Mouse (Mus musculus) liver, embryonic 12.5 days (tissue): ENCODE measurements at regions not wholly inside any gene's neighbourhood (a gene's known extent, or its start where the extent isn't known, plus 50 kb on each side); places are given as distances from the start of the nearest gene placed in this dataset.
A peak's percentile ranks its signal among the peaks of the same experiment; 100 is the strongest.

Experiments used
- ATAC-seq: fragments of 200-750 bp; cut with Nextera tagmentation; 2 replicates; pipeline ENCODE4 v1.8.0; 2017; ENCODE audit warnings: moderate number of reproducible peaks, mild to moderate bottlenecking, moderate library complexity
- H3K27ac ChIP-seq: fragments of 300-500 bp; sonication (generic); 2 replicates; pipeline ENCODE4 v1.5.1; 2016; ENCODE audit warnings: mild to moderate bottlenecking
- H3K27me3 ChIP-seq: fragments of 300-500 bp; sonication (generic); replicated peaks from 2 replicates; pipeline ENCODE4 v1.6.1; 2016; ENCODE audit warnings: mild to moderate bottlenecking, moderate library complexity
- H3K36me3 ChIP-seq: fragments of 300-500 bp; sonication (generic); 2 replicates; pipeline ENCODE4 v1.6.1; 2016; ENCODE audit warnings: mild to moderate bottlenecking, moderate library complexity
- H3K4me1 ChIP-seq: fragments of 300-500 bp; sonication (generic); 2 replicates; pipeline ENCODE4 v1.6.1; 2016
- H3K4me2 ChIP-seq: fragments of 300-500 bp; sonication (generic); 2 replicates; pipeline ENCODE4 v1.6.1; 2016; ENCODE audit warnings: mild to moderate bottlenecking, moderate library complexity
- H3K4me3 ChIP-seq: fragments of 300-500 bp; sonication (generic); 2 replicates; pipeline ENCODE4 v1.5.1; 2016; ENCODE audit warnings: mild to moderate bottlenecking, moderate library complexity
- H3K9ac ChIP-seq: fragments of 300-500 bp; sonication (generic); 2 replicates; pipeline ENCODE4 v1.6.1; 2016; ENCODE audit warnings: mild to moderate bottlenecking, moderate library complexity
- H3K9me3 ChIP-seq: fragments of 300-500 bp; sonication (generic); replicated peaks from 2 replicates; pipeline ENCODE4 v1.6.1; 2016; ENCODE audit warnings: mild to moderate bottlenecking, moderate library complexity
- WGBS: fragments of 180-500 bp; shearing (Covaris S2); methylation state at CpG from one replicate; pipeline ENCODE4 v1.1.7; 2016; ENCODE audit not compliant: insufficient replicate concordance; 5-methylcytosine and 5-hydroxymethylcytosine counted together

- Histone ChIP-seq H3K4me3 (peak overlapping the region; percentile 56), H3K36me3 (no peaks in the 10 kb centered on the region), H3K4me2 (peak overlapping the region; percentile 76), H3K9ac (peak overlapping the region; percentile 54; the same call in 1 of the 2 replicates), H3K27ac (no peak overlapping the region), H3K27me3 (peaks cover 51% of the 10 kb centered on the region), H3K4me1 (peaks cover 14% of the 10 kb centered on the region), H3K9me3 (no peaks in the 10 kb centered on the region)
- WGBS, result 2% methylated on average over 40 of the region's 40 CpGs
- peak; percentile 66 for ATAC-seq
Measured at GRCm38 (mm10) chr4:89524260-89525200, 154.7 kb upstream of the Dmrta1 start.

DNA sequence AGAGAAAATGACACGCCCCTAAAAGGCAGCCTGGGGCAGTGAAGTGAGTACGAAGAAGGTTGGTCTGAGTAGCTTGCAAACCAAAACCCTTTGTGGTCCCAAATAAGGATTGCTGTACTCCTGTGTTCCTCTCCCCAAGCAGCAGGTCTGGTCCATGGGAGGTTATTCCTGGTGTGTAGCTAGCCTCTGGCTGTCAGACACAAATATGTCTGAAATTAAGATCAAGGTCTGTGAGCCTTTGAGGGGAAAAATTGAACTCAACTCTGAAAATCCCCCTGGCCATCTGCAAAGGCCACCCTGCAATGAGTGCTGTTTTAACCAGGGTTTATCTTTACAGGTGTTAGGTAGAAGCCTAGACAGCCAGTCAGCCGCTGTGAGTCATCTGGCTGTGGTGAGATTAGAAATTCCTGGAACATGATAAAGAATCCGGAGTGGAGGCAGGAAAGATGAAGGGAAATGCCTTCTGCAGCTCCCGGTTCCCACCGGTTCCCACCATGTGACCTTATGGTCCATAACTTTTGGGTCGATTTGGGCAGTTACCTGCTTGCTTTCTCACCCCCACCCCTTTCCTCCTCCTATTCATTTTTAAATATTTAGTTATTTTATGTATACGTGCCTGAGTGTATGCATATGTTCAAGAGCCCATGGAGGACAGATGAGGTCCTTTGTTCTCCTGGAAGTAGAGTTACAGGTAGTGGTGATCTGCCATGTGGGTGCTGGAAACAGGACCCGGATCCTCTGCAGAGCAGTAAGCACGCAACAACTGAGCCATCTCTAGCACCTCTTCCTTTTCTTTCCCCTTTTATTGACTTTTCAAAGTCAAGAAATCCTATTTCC, 155.6 kb upstream of the Dmrta1 start:
- ATAC-seq, result peak; percentile 80
- Histone ChIP-seq H3K27me3 (peaks cover 53% of the 10 kb centered on the region), H3K27ac (no peak overlapping the region), H3K4me3 (peak overlapping the region; percentile 56), H3K4me2 (peak overlapping the region; percentile 76), H3K4me1 (peaks cover 14% of the 10 kb centered on the region), H3K9me3 (no peaks in the 10 kb centered on the region), H3K36me3 (no peaks in the 10 kb centered on the region), H3K9ac (no peak overlapping the region; the same call in 1 of the 2 replicates)
- WGBS, result 8% methylated on average over 10 of the region's 10 CpGs

- ATAC-seq, result no peak
- Histone ChIP-seq H3K4me3 (no peak overlapping the region), H3K9ac (no peak overlapping the region), H3K4me1 (no peaks in the 10 kb centered on the region), H3K9me3 (no peaks in the 10 kb centered on the region), H3K36me3 (no peaks in the 10 kb centered on the region), H3K27ac (no peak overlapping the region), H3K27me3 (peaks cover 19% of the 10 kb centered on the region), H3K4me2 (no peak overlapping the region)
- WGBS, result 56% methylated on average over 3 of the region's 3 CpGs
Measured at GRCm38 (mm10) chr4:89518027-89518426, 161.2 kb upstream of the Dmrta1 start.

DNA sequence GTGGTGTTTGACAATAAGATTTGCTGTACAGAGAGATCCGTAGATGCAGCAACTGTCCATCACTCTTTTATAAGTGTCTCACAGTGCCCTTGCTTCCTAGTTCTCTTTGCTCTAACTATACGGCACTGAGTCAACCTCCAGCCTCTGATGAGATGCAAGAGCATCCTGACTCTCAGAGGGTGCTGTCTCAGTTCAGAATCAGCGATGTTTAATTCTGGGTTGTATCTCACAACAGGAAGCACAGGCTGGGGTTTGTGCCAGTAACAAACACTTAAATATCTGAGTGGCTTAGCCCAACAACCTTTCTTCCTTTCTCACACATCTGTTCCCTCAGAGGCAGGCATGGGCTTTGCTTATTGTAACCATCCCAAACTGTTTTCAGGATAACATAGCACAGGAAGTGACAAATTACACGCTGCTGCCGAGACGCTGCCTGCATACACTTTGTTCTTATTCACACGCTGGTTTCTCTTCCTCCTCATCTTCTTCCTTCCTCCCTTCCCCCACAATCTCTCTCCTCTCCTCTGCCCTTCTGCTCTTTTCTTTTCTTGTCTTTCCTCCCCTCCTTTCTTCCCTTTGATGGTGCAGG, 163.3 kb upstream of the Dmrta1 start:
- Histone ChIP-seq H3K27me3 (peaks cover 10% of the 10 kb centered on the region), H3K4me1 (peaks cover 16% of the 10 kb centered on the region), H3K36me3 (no peaks in the 10 kb centered on the region), H3K9ac (no peak overlapping the region), H3K27ac (no peak overlapping the region), H3K4me2 (no peak overlapping the region), H3K4me3 (no peak overlapping the region), H3K9me3 (no peaks in the 10 kb centered on the region)
- WGBS, result 23% methylated on average over 7 of the region's 7 CpGs
- no peak for ATAC-seq

- no peak overlapping the region for H3K9ac ChIP-seq
- ATAC-seq, result no peak
- H3K36me3 ChIP-seq, result no peaks in the 10 kb centered on the region
- no peak overlapping the region for H3K4me2 ChIP-seq
- peaks cover 24% of the 10 kb centered on the region for H3K4me1 ChIP-seq
- no peak overlapping the region for H3K27ac ChIP-seq
- WGBS, result 49% methylated on average over 7 of the region's 7 CpGs
- no peaks in the 10 kb centered on the region for H3K9me3 ChIP-seq
- no peak overlapping the region for H3K4me3 ChIP-seq
- H3K27me3 ChIP-seq, result peaks cover 6% of the 10 kb centered on the region
Measured at GRCm38 (mm10) chr4:89514981-89515380, 164.3 kb upstream of the Dmrta1 start.

DNA sequence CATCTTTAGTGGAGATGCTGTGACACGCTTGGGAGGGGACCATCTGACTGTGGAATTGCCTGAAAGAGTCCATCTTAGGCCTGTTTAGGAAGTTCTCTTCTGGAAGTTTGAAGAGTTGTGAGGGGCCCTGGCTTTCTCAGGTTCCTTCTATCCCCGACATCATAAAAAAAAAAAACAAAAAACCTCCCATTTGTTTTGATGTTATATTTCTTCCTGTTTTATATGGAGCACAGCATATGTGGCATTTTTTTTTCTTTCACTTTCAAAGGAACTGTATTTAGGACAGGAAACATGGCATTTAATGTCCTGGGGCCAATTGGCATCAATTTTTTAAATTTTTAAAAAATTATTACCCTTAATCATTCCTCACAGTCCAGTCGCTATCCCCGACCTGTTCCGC, 168.6 kb upstream of the Dmrta1 start:
- 66% methylated on average over 5 of the region's 5 CpGs for WGBS
- Histone ChIP-seq H3K4me3 (no peak overlapping the region), H3K4me2 (peak overlapping the region; percentile 41), H3K9ac (no peak overlapping the region), H3K27ac (peak overlapping the region; percentile 86), H3K9me3 (no peaks in the 10 kb centered on the region), H3K4me1 (peaks cover 44% of the 10 kb centered on the region), H3K36me3 (no peaks in the 10 kb centered on the region), H3K27me3 (no peaks in the 10 kb centered on the region)
- ATAC-seq, result no peak

GRCm38 (mm10) chr4:89509655-89510391, 169.4 kb upstream of the Dmrta1 start:
- 43% methylated on average over 13 of the region's 13 CpGs for WGBS
- H3K9me3 ChIP-seq, result no peaks in the 10 kb centered on the region
- ATAC-seq, result peak; percentile 97
- H3K36me3 ChIP-seq, result no peaks in the 10 kb centered on the region
- H3K4me3 ChIP-seq, result no peak overlapping the region
- H3K27me3 ChIP-seq, result no peaks in the 10 kb centered on the region
- H3K4me2 ChIP-seq, result peak overlapping the region; percentile 41
- H3K4me1 ChIP-seq, result peaks cover 44% of the 10 kb centered on the region
- peak overlapping the region; percentile 86 for H3K27ac ChIP-seq
- H3K9ac ChIP-seq, result no peak overlapping the region

DNA sequence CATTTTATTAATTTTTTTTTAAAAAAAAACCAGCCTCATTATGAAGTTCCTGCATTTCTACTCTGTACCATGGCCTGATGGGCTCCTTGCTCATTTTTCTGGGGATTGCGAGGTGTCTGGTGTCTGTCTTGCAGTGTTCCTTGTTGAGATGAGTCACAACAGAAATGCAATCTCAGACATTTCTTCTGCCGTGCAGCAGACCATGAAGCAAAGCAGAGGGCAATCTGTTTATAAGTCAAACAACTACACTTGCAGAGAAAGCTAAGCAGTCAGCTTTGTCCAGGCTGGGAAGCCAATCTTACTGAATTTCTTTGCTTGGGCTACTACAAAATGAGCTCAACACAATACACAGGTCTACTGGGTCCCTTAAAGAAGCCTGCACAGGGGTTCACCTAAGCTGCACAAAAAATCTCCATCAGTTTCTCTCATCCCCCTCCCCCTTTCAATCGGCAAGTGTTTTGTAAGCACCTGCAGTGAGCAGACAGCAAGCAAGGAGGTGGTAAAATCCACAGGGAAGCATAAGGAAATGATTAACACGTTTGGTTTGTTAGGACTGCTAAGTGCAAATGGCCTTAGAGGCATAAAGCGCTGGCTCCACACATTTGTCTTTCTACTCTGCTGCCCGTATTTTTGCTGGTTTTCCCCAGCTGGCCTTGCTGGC, 171.0 kb upstream of the Dmrta1 start:
- Histone ChIP-seq H3K27me3 (no peaks in the 10 kb centered on the region), H3K9ac (no peak overlapping the region), H3K4me1 (peaks cover 48% of the 10 kb centered on the region), H3K9me3 (no peaks in the 10 kb centered on the region), H3K4me3 (no peak overlapping the region), H3K27ac (no peak overlapping the region), H3K4me2 (no peak overlapping the region), H3K36me3 (no peaks in the 10 kb centered on the region)
- no peak for ATAC-seq
- 40% methylated on average over 6 of the region's 6 CpGs for WGBS

DNA sequence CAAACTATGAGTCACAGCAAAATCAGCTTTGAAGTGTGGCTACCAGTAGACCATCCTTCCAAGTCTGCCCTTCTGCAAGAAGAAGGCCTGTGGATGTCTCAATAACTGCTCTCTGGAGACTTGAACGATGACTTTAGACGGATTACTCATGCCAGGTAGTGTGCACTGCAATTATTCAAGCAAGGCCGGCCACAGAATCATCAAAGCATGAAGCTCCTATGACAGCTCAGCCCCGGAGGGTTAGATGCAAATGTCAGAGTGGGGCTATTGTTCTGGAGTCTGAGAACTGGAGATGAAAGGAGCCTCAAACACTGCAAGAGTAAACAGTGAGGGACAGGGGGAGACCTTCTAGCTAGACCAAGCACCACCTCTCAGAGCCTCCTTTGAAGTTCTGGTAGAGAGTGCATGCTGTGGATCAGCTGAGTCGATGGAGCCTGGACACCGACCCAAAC, 173.8 kb upstream of the Dmrta1 start:
- no peak overlapping the region for H3K4me3 ChIP-seq
- WGBS, result 39% methylated on average over 6 of the region's 6 CpGs
- no peak overlapping the region for H3K9ac ChIP-seq
- no peaks in the 10 kb centered on the region for H3K9me3 ChIP-seq
- no peaks in the 10 kb centered on the region for H3K36me3 ChIP-seq
- ATAC-seq, result no peak
- peaks cover 32% of the 10 kb centered on the region for H3K4me1 ChIP-seq
- H3K27me3 ChIP-seq, result no peaks in the 10 kb centered on the region
- no peak overlapping the region for H3K27ac ChIP-seq
- no peak overlapping the region for H3K4me2 ChIP-seq

DNA sequence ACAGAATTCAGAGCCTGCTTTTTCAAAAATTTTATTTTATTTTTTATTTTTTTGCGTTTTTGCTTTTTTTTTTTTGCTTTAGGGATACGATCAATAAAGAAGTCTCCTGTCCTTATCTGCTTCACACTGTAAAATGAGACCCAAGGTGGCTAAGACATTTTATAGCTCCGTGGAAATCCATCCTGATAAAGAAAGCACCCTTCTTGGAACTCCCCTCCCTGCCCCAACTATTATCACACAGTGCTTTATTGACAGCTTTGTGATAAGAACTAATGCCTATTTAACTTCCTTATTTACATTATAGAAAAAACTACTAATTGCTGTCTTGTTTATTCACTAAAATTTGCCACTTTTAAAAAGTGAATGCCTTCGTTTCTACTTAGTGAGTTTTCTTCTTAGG, 179.0 kb upstream of the Dmrta1 start:
- Histone ChIP-seq H3K27ac (no peak overlapping the region), H3K9ac (no peak overlapping the region), H3K27me3 (no peaks in the 10 kb centered on the region), H3K9me3 (no peaks in the 10 kb centered on the region), H3K36me3 (no peaks in the 10 kb centered on the region), H3K4me3 (no peak overlapping the region), H3K4me1 (peaks cover 23% of the 10 kb centered on the region), H3K4me2 (no peak overlapping the region)
- peak; percentile 83 for ATAC-seq
- whole genome bisulfite sequencing, result 31% methylated on average over 4 of the region's 4 CpGs

- Histone ChIP-seq H3K27me3 (no peaks in the 10 kb centered on the region), H3K9ac (no peak overlapping the region), H3K9me3 (no peaks in the 10 kb centered on the region), H3K4me3 (no peak overlapping the region), H3K4me1 (peaks cover 19% of the 10 kb centered on the region), H3K36me3 (no peaks in the 10 kb centered on the region), H3K27ac (no peak overlapping the region), H3K4me2 (no peak overlapping the region)
- 72% methylated on average over 8 of the region's 8 CpGs for WGBS
- ATAC-seq, result no peak
Measured at GRCm38 (mm10) chr4:89490947-89491346, 180.1 kb upstream of the Cdkn2b start.
